8 mouse cellular contexts compared by ENCODE assay signal in the genomic region with DNA sequence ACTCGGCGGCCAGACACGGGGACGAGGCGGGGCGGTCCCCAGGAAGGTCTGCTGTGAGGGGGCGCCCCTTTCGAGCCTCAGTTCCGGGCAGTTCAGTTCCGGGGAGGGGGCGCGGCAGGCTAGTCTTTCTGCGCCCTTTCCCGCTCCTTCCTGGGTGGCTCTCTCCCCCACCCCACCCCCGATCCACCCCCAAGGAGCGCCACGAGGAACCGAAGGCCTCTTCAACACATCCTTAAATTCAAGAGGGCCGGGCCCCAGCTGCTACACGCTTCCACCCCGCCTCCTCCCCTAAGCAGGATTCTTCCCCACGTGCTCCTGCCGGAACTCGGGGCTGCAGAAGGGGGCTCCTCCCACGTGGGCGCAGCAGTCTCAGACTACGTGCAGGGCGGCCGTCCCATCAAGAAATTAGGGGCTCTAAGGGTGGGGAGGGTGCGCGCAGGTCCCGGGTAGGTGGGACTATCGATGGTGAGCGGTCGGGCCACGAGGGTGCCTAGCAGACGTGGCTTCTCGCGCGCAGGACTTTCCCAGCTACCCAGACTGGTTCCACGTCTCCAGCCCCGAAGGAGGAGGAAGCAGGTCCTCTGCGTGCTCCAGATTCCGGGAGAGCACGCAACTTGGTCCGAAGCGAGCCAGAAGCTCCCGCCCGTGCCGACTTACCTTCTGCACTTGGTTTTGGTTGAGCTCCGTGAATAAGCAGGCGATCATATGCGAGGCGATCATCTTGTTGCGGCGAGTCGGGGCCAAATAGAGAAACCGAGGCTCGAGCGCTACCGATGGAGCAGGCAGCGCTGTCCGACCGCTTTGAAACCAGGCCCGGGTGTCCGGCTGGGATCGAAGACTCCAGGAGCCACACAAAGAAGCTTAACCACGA. TPM values are rescaled to one million over a fixed set of nuclear protein-coding genes. Genes with fewer than 3 reads are reported as not detected.
DNase-seq lines count a peak whose midpoint lies in the region; ATAC-seq and TF ChIP-seq lines count a peak whose summit lies in the region.

No protein-coding gene starts in this region.

- WGBS in forebrain, embryonic 16.5 days = 0% methylated on average over 68 of the region's 68 CpGs
- WGBS in intestine, embryonic 15.5 days = under 1% methylated on average over 68 of the region's 68 CpGs
- under 1% methylated on average over 66 of the region's 68 CpGs for WGBS in lung, postnatal 0 days
- under 1% methylated on average over 68 of the region's 68 CpGs for WGBS in olfactory bulb, adult 2 months

- H3K9me3 ChIP-seq in forebrain, embryonic 16.5 days (ENCODE audit: control insufficient read depth, low read length) = no peaks in the 10 kb centered on the region
- no peaks in the 10 kb centered on the region for H3K9me3 ChIP-seq in intestine, embryonic 15.5 days
- no peaks in the 10 kb centered on the region for H3K9me3 ChIP-seq in lung, postnatal 0 days (ENCODE audit: low read length)

- H3K4me3 ChIP-seq in forebrain, embryonic 16.5 days (replicated peaks; ENCODE audit: low read length) = peak overlapping the region; percentile 58
- H3K4me3 ChIP-seq in intestine, embryonic 15.5 days (replicated peaks) = peak overlapping the region; percentile 59
- H3K4me3 ChIP-seq in lung, postnatal 0 days (ENCODE audit: low read depth, low read length) = peak overlapping the region; percentile 59
- peak overlapping the region; percentile 41 for H3K4me3 ChIP-seq in olfactory bulb, adult 2 months (ENCODE audit: insufficient read depth, low read depth, low read length)

- H3K4me1 ChIP-seq in forebrain, embryonic 16.5 days (replicated peaks; ENCODE audit: control insufficient read depth, insufficient read depth, low read length) = peaks cover 8% of the 10 kb centered on the region; the same call in 1 of the 2 replicates
- peaks cover 14% of the 10 kb centered on the region; the same call in 1 of the 2 replicates for H3K4me1 ChIP-seq in intestine, embryonic 15.5 days (replicated peaks)
- peaks cover 5% of the 10 kb centered on the region; the same call in 1 of the 2 replicates for H3K4me1 ChIP-seq in lung, postnatal 0 days (ENCODE audit: insufficient read depth, low read depth, low read length)
- H3K4me1 ChIP-seq in olfactory bulb, adult 2 months (ENCODE audit: control insufficient read depth, insufficient read depth, low read length) = peaks cover 13% of the 10 kb centered on the region

- no peaks in the 10 kb centered on the region for H3K36me3 ChIP-seq in forebrain, embryonic 16.5 days (ENCODE audit: control insufficient read depth, insufficient read depth)
- no peaks in the 10 kb centered on the region for H3K36me3 ChIP-seq in intestine, embryonic 15.5 days
- no peaks in the 10 kb centered on the region for H3K36me3 ChIP-seq in lung, postnatal 0 days (ENCODE audit: insufficient read depth, low read length)

- ATAC-seq in frontal cortex, adult (ENCODE audit: low TSS enrichment) = peak; percentile 8; the same call in 1 of the 2 replicates
- ATAC-seq in activated CD4-positive, CD25-positive, alpha-beta regulatory T cell, adult 4 months = peak; percentile 8
- peak; percentile 50 for ATAC-seq in forebrain, embryonic 16.5 days
- ATAC-seq in intestine, embryonic 15.5 days = peak; percentile 55
- peak; percentile 53 for ATAC-seq in lung, postnatal 0 days

- no peak for TF ChIP-seq EP300 in lung, postnatal 0 days (IDR thresholded peaks at IDR 0.05)

- no peak; the same call in 1 of the 2 replicates for TF ChIP-seq CTCF in lung, postnatal 0 days (IDR thresholded peaks at IDR 0.05)
- TF ChIP-seq CTCF in olfactory bulb, adult 2 months (IDR thresholded peaks at IDR 0.05; ENCODE audit: insufficient read depth, low read depth, low read length) = no peak

- no peak for DNase-seq in frontal cortex, postnatal 14 days (ENCODE audit: low spot score in 2 of 2)
- DNase-seq in lung, postnatal 0 days (ENCODE audit: low spot score) = peak; percentile 88
- peak; percentile 74 for DNase-seq in yolk sac, embryonic 10.5 days (ENCODE audit: low spot score)

- H3K27ac ChIP-seq in forebrain, embryonic 16.5 days (ENCODE audit: low read length) = no peak overlapping the region
- peak overlapping the region; percentile 83 for H3K27ac ChIP-seq in intestine, embryonic 15.5 days
- peak overlapping the region; percentile 89 for H3K27ac ChIP-seq in lung, postnatal 0 days (ENCODE audit: low read length)
- no peak overlapping the region for H3K27ac ChIP-seq in olfactory bulb, adult 2 months (ENCODE audit: insufficient read depth, low read depth, low read length)

- H3K9ac ChIP-seq in forebrain, embryonic 16.5 days (replicated peaks; ENCODE audit: low read depth, low read length) = peak overlapping the region; percentile 51
- H3K9ac ChIP-seq in intestine, embryonic 15.5 days = peak overlapping the region; percentile 71
- peak overlapping the region; percentile 44 for H3K9ac ChIP-seq in lung, postnatal 0 days (replicated peaks; ENCODE audit: low read depth)

- TF ChIP-seq POLR2A in olfactory bulb, adult 2 months (IDR thresholded peaks at IDR 0.05; ENCODE audit: insufficient read depth, low read depth, low read length) = no peak

- peak overlapping the region; percentile 98 for H3K4me2 ChIP-seq in forebrain, embryonic 16.5 days (ENCODE audit: low read length)
- H3K4me2 ChIP-seq in intestine, embryonic 15.5 days (replicated peaks) = peak overlapping the region; percentile 93
- peak overlapping the region; percentile 98 for H3K4me2 ChIP-seq in lung, postnatal 0 days (replicated peaks; ENCODE audit: low read depth, low read length)

- H3K27me3 ChIP-seq in forebrain, embryonic 16.5 days (replicated peaks; ENCODE audit: control insufficient read depth, insufficient read depth, low read length) = 0 out of 2 replicates have a peak, but pooled peaks cover 6% of the 10 kb centered on the region
- no peaks in the 10 kb centered on the region for H3K27me3 ChIP-seq in intestine, embryonic 15.5 days (replicated peaks)
- no peaks in the 10 kb centered on the region for H3K27me3 ChIP-seq in lung, postnatal 0 days (replicated peaks; ENCODE audit: insufficient read depth, low read length)

RNA-seq across cellular contexts. Expression of gene Hk2, which starts 0.8 kb away (rescaled TPM):
- polyA plus RNA-seq in activated CD4-positive, CD25-positive, alpha-beta regulatory T cell, adult 4 months (2017; shearing (Covaris generic)) = 1 to 10 TPM; 5.0 to 6.4 TPM
- polyA plus RNA-seq in forebrain, embryonic 16.5 days (2015; fragmentation: Nextera tagmentation; extraction: Ambion mirVana) = 4.8 and 5.2 TPM in 2 replicates
- 18.8 and 22.0 TPM in 2 replicates for polyA plus RNA-seq in intestine, embryonic 15.5 days (2015; fragmentation: Nextera tagmentation; extraction: Ambion mirVana)
- polyA plus RNA-seq in lung, postnatal 0 days (2015; fragmentation: Nextera tagmentation; extraction: Ambion mirVana) = 4.8 and 5.4 TPM in 2 replicates
- polyA plus RNA-seq in olfactory bulb, adult 2 months (2012; ENCODE audit: insufficient read depth, insufficient read length, low replicate concordance, missing spikeins) = not detected in 2 replicates

Comparison
In these comparisons a context has a peak if more than half of its experiments do, and no peak if none do; other contexts are left out.
1. DNase-seq: peak in lung, postnatal 0 days (single experiment) and yolk sac, embryonic 10.5 days (single experiment); none in frontal cortex, postnatal 14 days (0 of 2).
2. H3K27ac ChIP-seq: peak in intestine, embryonic 15.5 days (single experiment) and lung, postnatal 0 days (single experiment); none in forebrain, embryonic 16.5 days (single experiment) and olfactory bulb, adult 2 months (single experiment).
3. Peak in every context shown above with its lines, with median percentiles within 50 percentile points of each other: ATAC-seq, H3K4me2 ChIP-seq, H3K4me3 ChIP-seq and H3K9ac ChIP-seq.